ENCODE assay signal across 24 mouse cellular contexts in the genomic region with DNA sequence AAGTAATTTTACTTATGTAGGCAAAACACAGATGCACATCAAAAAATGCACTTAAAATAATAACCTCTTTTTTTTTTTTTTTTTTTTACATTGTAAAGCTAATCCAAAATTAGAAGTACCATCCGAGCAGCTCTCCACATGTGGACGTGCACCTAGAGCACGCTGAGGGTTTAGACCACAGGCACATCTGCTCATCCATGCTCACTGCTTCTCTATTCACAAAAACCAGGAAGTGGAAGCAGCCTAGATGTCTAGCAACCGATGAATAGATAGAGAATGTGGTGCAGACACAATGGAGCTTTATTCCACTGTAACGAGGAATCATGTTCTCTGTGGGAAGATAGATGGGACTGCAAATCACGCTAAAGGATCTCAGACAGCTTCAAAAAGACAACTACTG. TPM values are rescaled to one million over a fixed set of nuclear protein-coding genes. Genes with fewer than 3 reads are reported as not detected.
DNase-seq lines count a peak whose midpoint lies in the region; ATAC-seq lines count a peak whose summit lies in the region.
"Had no signal": no experiment of that assay in that cellular context is flagged by ENCODE, and none has a peak within 500 bp of the region (broad histone marks: within the 10 kb centered on the region; RNA-seq: fewer than 3 reads in every experiment).

No protein-coding gene starts in this region.

- peak; percentile 33; the same call in 1 of the 2 replicates for ATAC-seq in granulocyte monocyte progenitor cell, adult 5-6 weeks (replicated peaks; ENCODE audit: poor library complexity, severe bottlenecking)
- ATAC-seq: CD4-positive, CD25-positive, alpha-beta regulatory T cell, adult 4 months; forebrain, embryonic 13.5 days; forebrain, embryonic 16.5 days; intestine, postnatal 0 days had no signal

- DNase-seq in retina, postnatal 1 day: peak; percentile 87
- no peak for DNase-seq in retina, embryonic 14.5 days (ENCODE audit: low spot score)
- DNase-seq in Muller cell, postnatal 12 days (ENCODE audit: inconsistent ontology term): peak; percentile 89
- DNase-seq in embryo, embryonic 10.5 days (ENCODE audit: low spot score): no peak
- no peak for DNase-seq in left cerebral cortex, postnatal 10 days (ENCODE audit: extremely low spot score in 1 of 2, low spot score in 2 of 2)
- DNase-seq: adrenal gland, adult 2 months; adrenal gland, postnatal 14 days; cerebellum, adult 18-20 months; cerebellum, adult 9-10 months; cerebellum, postnatal 14 days; embryo, embryonic 11 days; gastrocnemius, postnatal 10 days; gastrocnemius, postnatal 36 days; heart, adult 11 months had no signal

- intact Hi-C loops in left cerebral cortex, postnatal 10 days (cut with DNase I): no loop called here

RNA-seq across cellular contexts. Expression of gene Myh14, which starts 4.5 kb away (rescaled TPM):
- not detected in 2 replicates for total RNA-seq in granulocyte monocyte progenitor cell, adult 5-6 weeks (2014; fragmentation: Nextera tagmentation)
- total RNA-seq in granulocyte monocyte progenitor cell, adult 5-6 weeks (2017): not detected in 2 replicates
- total RNA-seq in left cerebral cortex, postnatal 10 days (2021): 1 to 10 TPM; 9.1 to 9.7 TPM

RNA-seq across cellular contexts. Expression of gene Izumo2, which starts 33.4 kb away (rescaled TPM):
- not detected in 2 replicates for total RNA-seq in granulocyte monocyte progenitor cell, adult 5-6 weeks (2014; fragmentation: Nextera tagmentation)
- total RNA-seq in granulocyte monocyte progenitor cell, adult 5-6 weeks (2017): not detected in 2 replicates
- not detected for total RNA-seq in left cerebral cortex, postnatal 10 days (2021)
- total RNA-seq: adrenal gland, adult 2 months; adrenal gland, postnatal 14 days; adrenal gland, postnatal 4 days; gastrocnemius, adult 18-20 months; gastrocnemius, postnatal 10 days; gastrocnemius, postnatal 36 days; heart, adult 8-10 months; heart, postnatal 25 days; hematopoietic stem cell, adult 5-6 weeks had no signal

Comparison
In these comparisons a context has a peak if more than half of its experiments do, and no peak if none do; other contexts are left out.
1. DNase-seq: peak in retina, postnatal 1 day (single experiment) and Muller cell, postnatal 12 days (single experiment); none in retina, embryonic 14.5 days (single experiment), embryo, embryonic 10.5 days (single experiment) and left cerebral cortex, postnatal 10 days (0 of 2).
2. RNA of gene Myh14, which starts 4.5 kb away (total RNA-seq): 9.1 to 9.7 TPM in left cerebral cortex, postnatal 10 days; not detected in granulocyte monocyte progenitor cell, adult 5-6 weeks; every median in the first group is over 10 times any median in the second.